Mouse (Mus musculus) layer of hippocampus, adult 2 months (tissue): Measurements from ENCODE around the gene Qpctl. TPM values are rescaled to one million over a fixed set of nuclear protein-coding genes. Genes with fewer than 3 reads are reported as not detected.
"Not testable (repeated sequence)": the region's sequence is repeated elsewhere in the genome, so short reads cannot be mapped to it uniquely, and the experiment has no call there.

Experiments used
- DNase-seq, 2 experiments: peaks; one replicate each; pipeline ENCODE4 v3.0.0; 2022; ENCODE audit warnings: low spot score in 2 of 2
- H3K27ac ChIP-seq: fragments of 200-600 bp; 2 replicates; pipeline ENCODE4 v1.8.1; 2022
- H3K4me3 ChIP-seq: fragments of 200-600 bp; 2 replicates; pipeline ENCODE4 v1.8.1; 2022; ENCODE audit warnings: mild to moderate bottlenecking
- CTCF ChIP-seq: fragments of 200-600 bp; conservative IDR thresholded peaks from 2 replicates; pipeline ENCODE4 v1.8.1; 2022; ENCODE audit warnings: antibody characterized with exemption, mild to moderate bottlenecking, moderate library complexity
- total RNA-seq, 2 experiments: library from RNA; stranded (reverse); gene quantifications; 2 replicates each; pipeline ENCODE4 v1.2.3; 2021

Qpctl gene
- total RNA-seq, 2 experiments from 2014 or later, result 17.6 to 18.4 TPM

DNA sequence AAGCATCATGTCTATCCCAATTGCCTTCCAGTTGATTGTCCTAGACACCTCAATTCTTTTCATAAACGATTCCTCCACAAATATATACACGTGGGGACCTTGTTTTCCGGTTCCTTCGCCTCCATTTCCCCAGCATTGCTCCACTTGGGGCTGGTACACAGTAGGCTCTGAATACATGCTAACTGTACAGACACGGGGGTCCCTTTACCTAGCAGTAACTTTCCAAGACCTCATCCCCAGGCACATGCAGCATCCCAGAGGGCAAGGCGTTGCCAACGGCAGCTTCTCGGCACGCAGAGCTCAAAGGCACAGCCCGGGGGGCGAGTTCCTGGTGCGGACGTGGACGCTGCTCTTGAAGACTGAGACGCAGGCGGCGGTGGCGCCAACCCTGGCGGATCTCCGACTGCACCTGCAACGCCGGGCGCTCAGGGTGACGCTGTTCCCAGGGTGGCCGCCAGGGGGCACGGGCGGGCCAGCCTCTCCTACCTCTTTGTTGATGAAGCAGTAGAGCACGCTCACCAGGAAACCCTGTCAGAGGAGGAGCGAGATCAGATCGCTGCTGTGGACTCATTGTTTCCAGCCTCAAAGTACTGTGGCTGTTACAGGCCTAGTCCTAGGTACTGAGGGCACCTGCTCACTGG is 8.2 kb upstream of the Qpctl start:
- H3K4me3 ChIP-seq, result peak overlapping the region; percentile 10; the same call in 1 of the 2 replicates
- peak overlapping the region; percentile 73 for H3K27ac ChIP-seq
- DNase-seq, result peak; percentile 89 to 96
- TF ChIP-seq CTCF, result peak; percentile 99

DNA sequence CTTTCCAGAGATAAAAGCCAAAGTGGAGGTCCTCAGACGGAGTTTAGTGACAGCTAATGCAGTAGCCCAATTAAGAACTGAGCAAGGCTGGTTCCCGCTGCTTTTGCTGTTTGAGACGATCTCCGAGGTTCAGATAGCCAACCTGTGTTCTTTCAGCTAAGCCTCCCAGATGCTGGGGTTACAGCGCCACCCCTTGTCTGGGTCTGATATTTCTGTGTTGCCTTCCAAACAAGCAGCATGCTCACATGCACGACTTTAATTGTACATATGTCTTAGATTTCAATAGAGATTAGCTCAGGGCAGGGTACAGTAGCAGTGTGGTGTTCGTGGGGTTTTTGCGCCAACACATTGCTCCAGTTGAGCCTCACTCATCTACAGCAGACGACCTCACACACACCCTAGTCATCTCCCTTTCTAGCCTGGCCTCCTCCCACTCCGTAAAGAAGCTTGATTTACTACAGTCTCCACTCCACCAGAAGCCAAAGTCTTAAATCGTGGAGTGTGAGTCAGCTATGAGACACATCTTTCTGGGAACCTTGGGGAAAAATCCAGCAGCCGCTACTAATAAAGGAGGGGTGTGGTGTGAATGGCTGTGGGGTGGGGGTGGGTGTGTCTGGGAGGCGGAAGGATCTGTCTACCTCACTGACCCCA is 6.9 kb upstream of the Qpctl start:
- no peak overlapping the region for H3K27ac ChIP-seq
- peak in 1 of 2 experiments; percentile 53 for DNase-seq
- no peak overlapping the region for H3K4me3 ChIP-seq
- TF ChIP-seq CTCF, result peak; percentile 71

DNA sequence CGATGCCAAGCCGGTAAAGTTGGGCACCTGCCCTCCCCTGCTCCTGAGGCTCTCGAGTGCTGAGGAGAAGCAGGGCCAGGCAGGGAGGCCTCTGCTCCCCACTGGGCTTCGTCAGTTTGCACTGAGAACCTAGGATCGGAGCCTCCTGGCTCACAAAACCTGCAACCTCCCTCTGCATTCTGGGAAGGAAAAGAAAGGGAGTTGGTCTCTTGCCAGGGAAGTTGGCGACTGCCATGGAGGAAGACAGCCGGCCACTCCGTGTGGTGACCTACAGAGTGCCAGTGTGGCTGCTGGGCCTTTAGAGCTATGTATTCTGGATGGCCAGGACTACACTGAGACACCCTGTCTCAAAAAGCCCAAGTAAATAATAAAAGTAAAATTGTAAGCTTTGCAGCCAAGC is 5.7 kb upstream of the Qpctl start:
- no peak for DNase-seq
- no peak for TF ChIP-seq CTCF
- Histone ChIP-seq H3K27ac (no peak overlapping the region), H3K4me3 (no peak overlapping the region)

DNA sequence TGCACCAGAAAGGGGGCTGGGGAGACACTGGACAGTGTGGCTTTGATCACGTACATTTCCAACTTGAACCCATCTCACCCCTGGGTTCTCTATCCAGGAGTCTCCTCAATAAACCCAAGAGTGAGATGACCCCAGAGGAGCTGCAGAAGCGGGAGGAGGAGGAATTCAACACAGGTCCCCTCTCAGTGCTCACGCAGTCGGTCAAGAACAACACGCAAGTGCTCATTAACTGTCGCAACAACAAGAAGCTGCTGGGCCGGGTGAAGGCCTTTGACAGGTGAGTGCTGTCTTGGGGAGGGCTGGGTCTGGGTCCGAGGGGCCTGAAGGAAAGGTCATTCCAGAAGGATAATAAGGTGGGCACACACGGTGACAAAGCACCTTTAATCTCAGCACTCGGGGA is 2.0 kb upstream of the Qpctl start:
- not testable (repeated sequence) for H3K27ac ChIP-seq, DNase-seq, H3K4me3 ChIP-seq

DNA sequence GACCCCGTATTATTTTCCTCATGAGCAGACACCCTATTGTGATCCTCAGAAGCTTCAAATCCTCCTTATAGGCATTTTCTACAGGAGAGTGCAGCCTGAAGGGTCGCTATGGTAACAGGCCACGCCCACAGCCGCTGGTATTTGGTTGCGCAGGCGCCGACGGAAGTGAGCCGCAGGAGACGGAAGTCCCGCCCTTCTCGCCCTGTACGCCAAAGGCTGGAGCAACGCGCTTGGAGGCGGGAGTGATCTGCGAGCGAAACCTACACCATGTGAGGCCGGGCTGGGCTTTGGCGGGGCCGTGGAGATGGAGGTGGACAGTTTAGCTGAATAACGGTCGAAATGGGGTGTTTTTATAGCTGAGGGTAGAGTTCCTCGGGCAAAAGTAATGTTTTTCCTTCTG is 535 bp upstream of the Qpctl start, which contains the start of gene Snrpd2:
TSS of gene Snrpd2 (plus strand) at position 97 of the 400 bp plus-strand sequence.
- DNase-seq, result peak; percentile 93 to 96
- TF ChIP-seq CTCF, result no peak
- H3K4me3 ChIP-seq, result peak within 1 kb of the TSS; percentile 82
- H3K27ac ChIP-seq, result peak within 1 kb of the TSS; percentile 89

DNA sequence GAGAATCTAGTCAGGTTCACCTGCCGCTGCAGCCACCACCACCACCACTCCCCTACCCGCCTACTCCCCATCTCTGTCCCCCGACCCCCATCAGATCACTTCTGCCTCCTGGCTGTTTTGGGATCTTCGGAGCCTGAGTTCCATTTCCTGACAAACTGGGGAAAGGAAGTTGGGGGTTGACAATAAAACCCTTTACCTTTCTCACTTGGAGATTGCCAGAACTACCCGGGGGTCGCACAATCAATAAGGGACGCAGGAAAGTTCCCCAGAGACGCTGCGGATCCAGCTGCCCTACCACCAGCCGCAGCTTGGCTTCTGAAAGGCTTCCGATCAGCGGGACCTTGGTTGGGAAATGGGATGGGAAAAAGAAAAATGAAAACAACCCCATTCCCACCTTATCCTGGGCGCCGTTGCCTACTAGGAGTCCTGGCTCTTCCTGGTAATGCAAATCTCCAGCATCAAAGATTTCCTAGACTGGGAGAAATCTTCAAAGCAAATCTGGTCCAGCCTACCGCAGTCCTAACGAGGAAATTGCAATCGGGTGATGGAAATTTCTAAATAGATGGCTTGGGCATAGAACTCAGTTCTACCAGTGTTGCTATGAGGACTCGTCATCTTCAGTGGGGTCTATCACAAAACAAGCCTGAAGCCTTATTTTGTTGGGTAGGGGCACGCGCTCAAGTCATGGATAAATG is 764 bp downstream of the Qpctl start:
- DNase-seq, result no peak
- peak; percentile 27; the same call in 1 of the 2 replicates for TF ChIP-seq CTCF
- H3K27ac ChIP-seq, result peak overlapping the region; percentile 87
- H3K4me3 ChIP-seq, result peak overlapping the region; percentile 82

DNA sequence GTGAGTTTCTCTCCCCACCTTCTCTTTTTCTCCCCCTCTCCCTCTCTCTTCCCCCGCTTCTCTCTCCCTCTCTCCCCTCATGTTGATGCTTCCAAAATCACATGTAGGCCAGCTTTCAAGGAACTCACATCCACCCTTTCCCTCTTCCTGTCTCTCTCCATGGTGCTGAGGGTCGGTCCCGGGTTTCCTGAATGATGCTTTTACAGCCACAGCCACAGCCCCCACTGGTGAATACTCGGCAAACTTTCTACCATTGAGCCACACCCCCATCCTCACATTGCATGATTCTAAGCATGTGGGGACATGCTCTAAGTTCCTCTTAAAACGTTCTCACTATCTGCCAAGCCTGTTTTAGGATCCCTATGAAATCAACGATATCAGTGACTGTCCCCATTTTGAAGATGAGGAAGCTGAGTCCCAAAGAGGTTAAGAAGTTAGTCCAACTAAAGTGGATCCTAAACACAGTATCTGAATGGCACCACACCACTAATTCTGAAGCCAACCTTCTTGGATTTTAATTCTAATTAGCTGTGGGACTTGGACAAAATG is 1.5 kb downstream of the Qpctl start:
- Histone ChIP-seq H3K4me3 (no peak overlapping the region; the same call in 1 of the 2 replicates), H3K27ac (no peak overlapping the region)
- TF ChIP-seq CTCF, result no peak
- DNase-seq, result no peak

DNA sequence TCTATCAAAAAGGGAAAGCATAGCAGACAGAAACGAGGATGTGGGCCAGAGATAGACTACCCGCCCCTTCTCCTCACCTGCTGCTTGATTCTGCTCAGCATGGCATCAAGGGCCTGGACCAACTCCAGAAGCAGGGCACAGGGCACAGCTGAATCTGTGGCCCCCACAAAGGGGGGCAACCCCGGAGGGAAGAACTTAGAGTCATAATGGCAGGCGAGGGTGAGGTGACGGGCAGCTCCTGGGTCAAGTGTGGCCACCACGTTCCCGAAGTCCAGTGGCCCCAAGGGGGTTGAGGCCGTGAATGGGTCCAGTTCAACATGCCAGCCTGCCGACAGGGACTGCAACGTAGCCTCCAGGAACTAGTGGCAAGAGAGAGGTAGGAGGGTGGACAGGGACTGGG is 2.3 kb downstream of the Qpctl start:
- no peak overlapping the region for H3K27ac ChIP-seq
- no peak for DNase-seq
- TF ChIP-seq CTCF, result no peak
- no peak overlapping the region for H3K4me3 ChIP-seq

DNA sequence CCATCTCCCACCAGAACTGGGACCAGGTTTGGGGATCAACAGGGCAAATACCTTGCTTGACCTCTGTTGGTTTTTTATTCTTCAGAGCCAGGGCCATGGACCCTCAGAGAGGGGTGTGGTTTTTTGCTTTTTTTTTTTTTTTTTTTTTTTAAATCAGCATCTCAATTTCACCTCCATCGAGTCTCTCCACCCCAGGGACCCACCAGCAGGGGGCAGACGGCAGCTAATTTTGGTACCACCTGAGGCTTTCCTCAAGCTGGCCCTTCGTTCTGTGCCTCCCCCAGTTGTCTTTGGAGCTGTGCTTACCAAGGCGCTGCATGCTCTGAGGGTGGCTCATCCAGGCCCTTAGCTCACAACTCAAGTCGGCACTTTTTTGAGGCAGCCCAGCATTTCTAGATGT is 11.7 kb downstream of the Qpctl start:
- peak in 1 of 2 experiments; percentile 74 for DNase-seq
- peak overlapping the region; percentile 51; the same call in 1 of the 2 replicates for H3K27ac ChIP-seq
- TF ChIP-seq CTCF, result peak; percentile 76
- no peak overlapping the region for H3K4me3 ChIP-seq

DNA sequence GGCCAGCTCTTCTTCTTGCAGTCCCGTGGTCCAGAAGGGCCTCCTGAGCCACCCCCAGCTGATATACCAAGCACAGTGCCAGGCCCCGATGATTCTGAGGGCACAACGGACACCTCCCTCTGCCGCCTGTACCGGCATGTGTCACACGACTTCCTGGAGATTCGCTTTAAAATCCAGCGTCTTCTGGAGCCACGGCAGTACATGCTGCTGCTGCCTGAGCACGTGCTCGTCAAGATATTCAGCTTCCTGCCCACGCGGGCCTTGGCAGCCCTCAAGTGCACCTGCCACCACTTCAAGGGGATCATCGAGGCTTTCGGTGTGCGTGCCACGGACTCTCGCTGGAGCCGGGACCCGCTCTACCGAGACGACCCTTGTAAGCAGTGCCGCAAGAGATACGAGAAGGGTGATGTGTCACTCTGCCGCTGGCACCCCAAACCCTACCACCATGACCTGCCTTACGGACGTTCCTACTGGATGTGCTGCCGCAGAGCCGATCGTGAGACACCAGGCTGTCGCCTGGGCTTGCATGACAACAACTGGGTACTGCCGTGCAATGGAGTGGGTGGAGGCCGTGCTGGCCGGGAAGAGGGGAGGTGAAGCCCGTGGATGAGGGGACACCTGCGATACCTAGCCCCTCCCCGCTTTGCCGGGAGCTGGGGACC is 12.3 kb downstream of the Qpctl start:
- Histone ChIP-seq H3K27ac (peak overlapping the region; percentile 51; the same call in 1 of the 2 replicates), H3K4me3 (no peak overlapping the region)
- TF ChIP-seq CTCF, result no peak
- no peak for DNase-seq

DNA sequence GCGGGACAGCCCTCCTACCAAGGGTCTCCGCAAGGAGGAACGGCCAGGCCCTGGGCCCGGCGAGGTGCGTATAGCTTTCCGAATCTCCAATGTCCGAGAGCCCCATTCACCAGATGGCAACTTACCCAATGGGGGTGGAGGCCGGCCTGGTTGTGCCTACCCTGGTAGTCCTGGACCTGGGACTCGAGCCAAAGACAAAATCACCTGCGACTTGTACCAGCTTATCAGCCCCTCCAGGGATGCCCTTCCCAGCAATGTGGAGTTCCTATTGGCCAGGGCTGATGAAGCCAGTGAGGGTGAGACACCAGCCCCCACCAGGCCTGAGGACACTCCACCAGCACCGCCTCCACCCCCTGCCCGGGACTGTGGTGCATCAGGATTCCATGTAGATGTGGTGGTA is 12.9 kb downstream of the Qpctl start:
- no peak overlapping the region for H3K4me3 ChIP-seq
- TF ChIP-seq CTCF, result no peak
- no peak for DNase-seq
- H3K27ac ChIP-seq, result no peak overlapping the region

DNA sequence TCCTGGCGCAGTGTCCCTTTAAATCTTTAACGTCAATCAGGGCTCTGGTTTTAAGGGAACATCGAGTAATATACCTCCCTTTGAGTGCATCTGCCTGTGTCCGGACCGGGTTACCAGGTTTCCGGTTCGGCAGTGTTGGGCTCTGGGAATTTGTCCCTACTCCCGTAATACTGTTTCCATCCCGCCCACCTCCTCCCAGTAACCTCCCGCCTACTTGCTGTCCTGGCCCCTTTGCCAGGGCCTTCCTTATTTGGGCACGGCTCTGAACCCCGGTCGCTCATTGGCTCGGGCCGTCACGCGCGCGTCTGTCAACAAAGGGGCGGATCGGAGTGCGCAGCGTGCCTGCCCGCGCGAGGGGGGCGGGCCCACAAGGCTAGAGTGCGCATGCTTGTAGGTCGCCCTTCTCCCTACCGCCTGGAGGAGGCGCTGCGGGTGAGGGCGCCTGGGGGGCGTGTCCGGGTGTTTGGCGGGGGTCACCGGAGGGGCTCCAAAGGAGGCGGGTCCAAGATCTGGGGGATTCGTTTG is 17.7 kb downstream of the Qpctl start:
- TF ChIP-seq CTCF, result peak; percentile 91
- peak overlapping the region; percentile 59 for H3K4me3 ChIP-seq
- peak; percentile 96 to 98 for DNase-seq
- peak overlapping the region; percentile 99 for H3K27ac ChIP-seq
